Mouse (Mus musculus) embryonic fibroblast, embryonic 13.5 days (primary cell): ENCODE measurements around the gene Frem2.

Experiments used
- CTCF ChIP-seq: IDR thresholded peaks from 2 replicates; pipeline ENCODE4 v1.5.1; 2011; ENCODE audit warnings: mild to moderate bottlenecking, control low read depth, low read length, moderate library complexity, borderline replicate concordance; ENCODE audit not compliant: insufficient read depth
- POLR2A ChIP-seq: IDR thresholded peaks from 2 replicates; pipeline ENCODE4 v1.6.1; 2011; ENCODE audit warnings: low read depth, mild to moderate bottlenecking, control low read depth, low read length, moderate library complexity

- TF ChIP-seq CTCF (no peak), POLR2A (no peak)
Observed at GRCm38 (mm10) chr3:53571663-53572062, 85.5 kb downstream of the Frem2 start.
